Mouse (Mus musculus) hindbrain, embryonic 15.5 days (tissue): ENCODE data around the gene Clcn3. TPM values are rescaled to one million over a fixed set of nuclear protein-coding genes. Genes with fewer than 3 reads are reported as not detected.
A peak's percentile ranks its signal among the peaks of the same experiment; 100 is the strongest.

Experiments
- ATAC-seq: fragments of 200-750 bp; cut with Nextera tagmentation; 2 replicates; pipeline ENCODE4 v1.8.0; 2017; ENCODE audit warnings: low read depth, moderate number of reproducible peaks, moderate TSS enrichment; ENCODE audit not compliant: low FRiP score
- H3K27ac ChIP-seq: fragments of 300-500 bp; sonication (generic); replicated peaks from 2 replicates; pipeline ENCODE4 v1.5.1; 2015; ENCODE audit warnings: mild to moderate bottlenecking, inconsistent platforms
- H3K27me3 ChIP-seq: fragments of 300-500 bp; sonication (generic); 2 replicates; pipeline ENCODE4 v1.6.1; 2015; ENCODE audit warnings: control low read depth, inconsistent platforms
- H3K36me3 ChIP-seq: fragments of 300-500 bp; sonication (generic); 2 replicates; pipeline ENCODE4 v1.6.1; 2015; ENCODE audit warnings: control low read depth, inconsistent platforms
- H3K4me1 ChIP-seq: fragments of 300-500 bp; sonication (generic); replicated peaks from 2 replicates; pipeline ENCODE4 v1.6.1; 2015; ENCODE audit warnings: control low read depth, inconsistent platforms
- H3K4me2 ChIP-seq: fragments of 300-500 bp; sonication (generic); 2 replicates; pipeline ENCODE4 v1.6.1; 2015; ENCODE audit warnings: moderate library complexity, mild to moderate bottlenecking, inconsistent platforms
- H3K4me3 ChIP-seq: fragments of 300-500 bp; sonication (generic); 2 replicates; pipeline ENCODE4 v1.5.1; 2015; ENCODE audit warnings: mild to moderate bottlenecking, inconsistent platforms
- H3K9ac ChIP-seq: fragments of 300-500 bp; sonication (generic); 2 replicates; pipeline ENCODE4 v1.6.1; 2015; ENCODE audit warnings: inconsistent platforms
- H3K9me3 ChIP-seq: fragments of 300-500 bp; sonication (generic); 2 replicates; pipeline ENCODE4 v1.6.1; 2016; ENCODE audit warnings: control low read depth, inconsistent platforms
- WGBS: fragments of 180-500 bp; shearing (Covaris S2); methylation state at CpG from one replicate; pipeline ENCODE4 v1.1.7; 2015; 5-methylcytosine and 5-hydroxymethylcytosine counted together
- polyA plus RNA-seq: library from polyadenylated mRNA; unstranded; fragments of >200 nt; fragmentation: Nextera tagmentation; extraction: Ambion mirVana; gene quantifications from 2 replicates; pipeline ENCODE4 v1.2.1, GENCODE M21; 2015

Gene Clcn3
- polyA plus RNA-seq, 1 experiment from 2014 or later, result 69.8 TPM

DNA sequence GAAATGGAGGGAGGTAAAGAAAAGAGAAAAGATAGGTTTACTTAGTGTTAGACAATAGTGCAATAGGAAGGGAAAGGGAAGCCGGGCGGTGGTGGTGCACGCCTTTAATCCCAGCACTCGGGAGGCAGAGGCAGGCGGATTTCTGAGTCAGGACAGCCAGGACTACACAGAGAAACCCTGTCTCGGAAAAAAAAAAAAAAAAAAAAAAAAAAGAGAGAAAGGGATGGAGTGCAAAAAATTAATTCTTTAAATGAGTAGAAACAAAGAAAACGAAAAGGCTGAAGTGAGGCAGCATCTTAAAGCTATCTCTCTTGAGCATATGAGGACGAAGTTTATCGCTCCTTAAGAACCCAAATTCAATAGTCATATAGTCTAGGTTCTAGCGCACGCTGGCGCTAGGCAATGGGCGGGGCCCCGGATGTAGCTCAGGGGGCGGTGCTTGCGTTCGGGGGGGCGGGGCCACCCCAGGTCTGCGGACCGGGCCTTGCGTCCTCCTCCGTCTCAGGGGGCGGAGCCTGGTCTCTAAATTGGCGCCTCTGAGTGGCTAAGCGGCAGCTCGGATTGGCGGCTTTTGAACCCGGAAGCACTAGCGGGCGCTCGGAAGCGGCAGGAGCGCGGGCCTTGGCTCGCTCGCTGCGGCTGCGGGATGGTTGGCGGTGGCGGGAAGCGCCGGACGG is 93.1 kb downstream of the Clcn3 start, which contains the start of gene Hpf1:
Hpf1 (plus strand) TSS at position 576 of the 677 bp plus-strand sequence.
- WGBS, result 5% methylated on average over 43 of the region's 43 CpGs
- peak; percentile 99 for ATAC-seq
- Histone ChIP-seq H3K27me3 (no peaks in the 10 kb centered on the region), H3K36me3 (0 out of 2 replicates have a peak, but pooled peaks cover 6% of the 10 kb centered on the region), H3K9ac (peak within 1 kb of the TSS; percentile 72), H3K4me3 (peak within 1 kb of the TSS; percentile 59), H3K27ac (peak within 1 kb of the TSS; percentile 64), H3K4me2 (peak within 1 kb of the TSS; percentile 68), H3K4me1 (peaks cover 22% of the 10 kb centered on the region), H3K9me3 (no peaks in the 10 kb centered on the region)

GRCm38 (mm10) chr8:60889131-60889842 is 93.8 kb downstream of the Clcn3 start:
- peak overlapping the region; percentile 68 for H3K4me2 ChIP-seq
- H3K9ac ChIP-seq, result no peak overlapping the region
- WGBS, result 87% methylated on average over 11 of the region's 11 CpGs
- peaks cover 22% of the 10 kb centered on the region for H3K4me1 ChIP-seq
- no peaks in the 10 kb centered on the region for H3K9me3 ChIP-seq
- peak overlapping the region; percentile 59; the same call in 1 of the 2 replicates for H3K4me3 ChIP-seq
- no peaks in the 10 kb centered on the region for H3K27me3 ChIP-seq
- no peak overlapping the region for H3K27ac ChIP-seq
- 0 out of 2 replicates have a peak, but pooled peaks cover 3% of the 10 kb centered on the region for H3K36me3 ChIP-seq
- no peak for ATAC-seq

DNA sequence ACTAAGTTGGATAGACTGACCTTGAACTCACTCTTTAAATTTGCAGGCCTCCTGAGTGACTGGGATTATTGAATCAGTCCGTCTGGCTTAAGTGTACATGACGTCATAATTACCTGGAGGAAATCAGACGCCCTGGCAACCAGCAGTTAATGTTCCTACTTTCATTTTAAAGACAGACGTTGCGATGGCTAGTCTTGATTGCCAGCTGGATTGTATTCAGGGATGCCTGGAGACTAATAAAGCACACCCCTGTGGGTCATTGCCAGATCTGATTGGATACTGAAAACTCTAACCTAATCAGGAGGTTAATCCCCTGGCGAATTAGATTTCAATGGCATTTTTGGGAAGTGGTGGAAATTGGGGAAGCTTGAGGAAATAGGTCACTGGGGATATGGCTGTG is 96.4 kb downstream of the Clcn3 start:
- Histone ChIP-seq H3K27me3 (no peaks in the 10 kb centered on the region), H3K4me1 (peaks cover 10% of the 10 kb centered on the region), H3K4me3 (no peak overlapping the region), H3K27ac (no peak overlapping the region), H3K4me2 (no peak overlapping the region), H3K36me3 (no peaks in the 10 kb centered on the region), H3K9me3 (no peaks in the 10 kb centered on the region), H3K9ac (no peak overlapping the region)
- no peak for ATAC-seq
- 53% methylated on average over 6 of the region's 6 CpGs for WGBS

- no peak for ATAC-seq
Observed at GRCm38 (mm10) chr8:60883419-60884137, 99.5 kb downstream of the Clcn3 start.

GRCm38 (mm10) chr8:60878617-60879016 is 104.5 kb downstream of the Clcn3 start:
- no peak overlapping the region for H3K9ac ChIP-seq
- no peaks in the 10 kb centered on the region for H3K27me3 ChIP-seq
- no peaks in the 10 kb centered on the region for H3K9me3 ChIP-seq
- ATAC-seq, result no peak
- H3K4me3 ChIP-seq, result no peak overlapping the region
- 77% methylated on average over 2 of the region's 2 CpGs for WGBS
- no peaks in the 10 kb centered on the region for H3K4me1 ChIP-seq
- H3K4me2 ChIP-seq, result no peak overlapping the region
- H3K36me3 ChIP-seq, result no peaks in the 10 kb centered on the region
- H3K27ac ChIP-seq, result no peak overlapping the region

More at GRCm38 (mm10) chr8:60883419-60884137, 99.5 kb downstream of the Clcn3 start:
- Histone ChIP-seq H3K4me3 (no peak overlapping the region), H3K27ac (no peak overlapping the region), H3K9ac (no peak overlapping the region), H3K9me3 (no peaks in the 10 kb centered on the region), H3K4me1 (no peaks in the 10 kb centered on the region), H3K27me3 (no peaks in the 10 kb centered on the region), H3K36me3 (no peaks in the 10 kb centered on the region), H3K4me2 (no peak overlapping the region)
- WGBS, result 74% methylated on average over 4 of the region's 4 CpGs

GRCm38 (mm10) chr8:60870231-60871193 is 112.6 kb downstream of the Clcn3 start:
- Histone ChIP-seq H3K27me3 (no peaks in the 10 kb centered on the region), H3K9ac (no peak overlapping the region), H3K4me1 (no peaks in the 10 kb centered on the region), H3K27ac (no peak overlapping the region), H3K4me3 (no peak overlapping the region), H3K36me3 (no peaks in the 10 kb centered on the region), H3K9me3 (no peaks in the 10 kb centered on the region), H3K4me2 (no peak overlapping the region)
- WGBS, result 83% methylated on average over 13 of the region's 13 CpGs
- no peak for ATAC-seq

DNA sequence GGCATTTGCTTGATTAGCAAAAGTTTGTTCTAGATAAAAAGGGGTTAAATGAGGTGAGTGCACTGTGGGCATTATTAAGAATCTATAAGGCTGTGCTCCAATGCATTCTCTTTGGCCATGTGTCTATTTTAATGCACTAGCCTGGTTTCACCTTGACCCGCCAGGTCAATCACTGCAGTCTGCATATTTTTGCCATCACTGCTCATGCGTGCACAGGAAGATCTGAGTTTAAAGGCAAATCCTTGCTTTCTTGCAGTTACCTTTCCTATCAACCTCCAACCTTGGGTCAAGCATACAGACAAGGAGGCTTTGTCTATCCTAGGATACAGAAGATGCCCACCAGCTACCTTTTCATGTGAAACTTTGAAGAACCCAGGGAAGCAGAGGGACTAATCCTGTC is 113.3 kb downstream of the Clcn3 start:
- Histone ChIP-seq H3K27me3 (no peaks in the 10 kb centered on the region), H3K4me1 (no peaks in the 10 kb centered on the region), H3K4me2 (no peak overlapping the region), H3K27ac (no peak overlapping the region), H3K9ac (no peak overlapping the region), H3K9me3 (no peaks in the 10 kb centered on the region), H3K36me3 (no peaks in the 10 kb centered on the region), H3K4me3 (no peak overlapping the region)
- no peak for ATAC-seq
- 88% methylated on average over 2 of the region's 2 CpGs for WGBS

DNA sequence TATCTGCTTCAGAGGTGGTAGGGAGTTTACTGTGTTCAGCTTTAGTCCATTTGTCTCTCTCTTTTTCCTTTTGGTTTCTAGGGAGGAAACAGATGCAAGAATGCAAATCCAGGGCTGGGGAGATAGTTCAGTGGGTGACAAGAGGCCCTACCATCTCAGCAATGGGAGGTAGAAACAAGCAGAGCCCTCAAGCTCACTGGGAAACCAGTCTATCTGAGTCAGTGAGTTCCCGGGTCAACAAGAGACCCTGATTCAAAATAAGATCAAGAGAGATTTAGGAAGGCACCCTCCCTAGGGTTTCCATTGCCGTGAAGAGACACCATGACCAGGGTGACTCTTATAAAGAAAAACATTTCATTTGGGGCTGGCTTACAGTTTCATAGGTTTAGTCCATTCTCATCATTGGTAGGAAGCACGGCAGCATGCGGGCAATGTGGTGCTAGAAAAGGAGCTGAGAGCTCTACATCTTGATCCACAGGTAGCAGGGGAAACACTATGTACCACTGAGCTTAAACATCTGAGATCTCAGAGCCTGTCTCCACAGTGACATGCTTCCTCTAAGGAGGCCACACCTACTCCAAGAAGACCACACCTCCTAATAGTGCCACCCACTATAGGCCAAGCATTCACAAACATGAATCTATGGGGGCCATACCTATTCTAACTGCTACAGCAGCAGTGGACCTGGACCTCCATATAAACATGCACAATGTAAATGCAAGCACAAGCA is 114.7 kb downstream of the Clcn3 start:
- ATAC-seq, result no peak
- H3K36me3 ChIP-seq, result no peaks in the 10 kb centered on the region
- H3K9ac ChIP-seq, result no peak overlapping the region
- H3K4me1 ChIP-seq, result no peaks in the 10 kb centered on the region
- H3K4me3 ChIP-seq, result no peak overlapping the region
- H3K9me3 ChIP-seq, result no peaks in the 10 kb centered on the region
- no peak overlapping the region for H3K4me2 ChIP-seq
- no peaks in the 10 kb centered on the region for H3K27me3 ChIP-seq
- H3K27ac ChIP-seq, result no peak overlapping the region
- WGBS, result 85% methylated on average over 4 of the region's 4 CpGs

DNA sequence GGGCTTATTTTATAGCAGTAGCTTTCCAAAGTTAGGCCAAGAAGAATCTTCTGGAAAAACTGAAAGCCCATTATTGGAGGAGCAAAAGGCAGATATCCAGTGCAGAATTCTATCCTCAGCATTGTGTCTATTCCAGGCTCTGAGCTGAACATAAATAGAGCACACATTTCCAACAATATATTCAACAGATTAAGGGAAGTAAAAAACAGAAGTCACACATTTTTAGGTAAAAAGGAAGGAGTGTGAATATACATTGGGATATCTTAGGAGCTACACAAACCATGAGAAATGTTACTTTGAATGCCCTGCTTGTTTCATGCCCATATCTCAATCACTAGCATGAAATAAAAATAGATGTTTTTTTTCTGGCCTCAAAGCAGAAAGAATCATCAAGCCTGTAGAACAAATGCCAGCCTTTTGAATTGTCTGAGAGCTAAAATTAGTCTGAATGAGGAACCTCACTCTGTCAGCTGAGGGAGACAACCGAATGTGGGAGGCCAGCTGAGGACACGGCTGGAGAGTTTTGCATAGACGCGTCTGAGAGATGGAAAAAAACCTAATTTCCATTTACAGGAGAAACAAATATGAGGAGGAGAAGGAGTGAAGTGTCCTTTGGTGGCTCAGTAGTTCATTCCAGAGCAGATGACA is 115.5 kb downstream of the Clcn3 start:
- no peak overlapping the region for H3K27ac ChIP-seq
- no peak overlapping the region for H3K4me2 ChIP-seq
- ATAC-seq, result no peak
- H3K9me3 ChIP-seq, result no peaks in the 10 kb centered on the region
- 70% methylated on average over 4 of the region's 4 CpGs for WGBS
- H3K9ac ChIP-seq, result no peak overlapping the region
- H3K4me3 ChIP-seq, result no peak overlapping the region
- H3K4me1 ChIP-seq, result no peaks in the 10 kb centered on the region
- no peaks in the 10 kb centered on the region for H3K36me3 ChIP-seq
- no peaks in the 10 kb centered on the region for H3K27me3 ChIP-seq

DNA sequence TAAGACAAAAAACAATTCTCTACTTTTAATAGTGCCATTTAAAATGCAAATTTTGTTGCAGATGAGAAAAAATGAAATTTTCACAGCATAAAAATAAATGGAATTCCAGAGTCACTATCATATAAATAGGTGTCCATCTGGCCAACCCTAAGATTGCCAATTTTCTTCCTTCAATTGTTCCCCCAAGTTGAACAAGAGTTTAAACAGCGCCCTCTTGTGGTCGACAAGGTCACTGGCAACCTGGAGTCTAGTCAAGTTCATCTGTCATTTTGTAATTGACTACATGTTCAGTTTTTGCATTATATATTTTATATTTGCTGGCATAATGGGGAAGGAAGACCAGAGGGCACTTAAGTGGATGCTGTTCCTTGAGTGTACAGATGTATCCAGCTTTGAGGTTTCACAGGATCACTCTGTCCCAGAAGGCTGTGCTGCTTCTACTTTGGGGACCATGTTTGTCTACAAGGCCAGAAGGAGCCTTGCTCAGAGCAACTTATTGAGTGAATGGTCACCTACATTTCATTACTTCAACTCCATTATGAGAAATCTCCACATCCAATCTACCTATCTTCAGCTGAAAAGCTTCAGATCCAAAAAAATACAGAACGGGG is 117.5 kb downstream of the Clcn3 start:
- Histone ChIP-seq H3K4me3 (no peak overlapping the region), H3K9ac (no peak overlapping the region), H3K4me1 (no peaks in the 10 kb centered on the region), H3K36me3 (no peaks in the 10 kb centered on the region), H3K9me3 (no peaks in the 10 kb centered on the region), H3K27ac (no peak overlapping the region), H3K27me3 (no peaks in the 10 kb centered on the region), H3K4me2 (no peak overlapping the region)
- 33% methylated on average over 3 of the region's 3 CpGs for WGBS
- ATAC-seq, result no peak
